Mouse (Mus musculus) spleen, adult 2 months (tissue): Measurements from ENCODE around the gene Pcdh10. TPM values are rescaled to one million over a fixed set of nuclear protein-coding genes. Genes with fewer than 3 reads are reported as not detected.

Source experiments
- DNase-seq, 2 experiments: peaks; one replicate each; pipeline versions ENCODE4 v3.0.0 to v3.0.0-alpha.2; 2012 to 2021; ENCODE audit warnings: low spot score in 2 of 2, low read depth in 1 of 2
- H3K27ac ChIP-seq: fragments of 200-500 bp; 2 replicates; pipeline ENCODE4 v1.5.1; 2012; ENCODE audit warnings: low read length, inconsistent platforms; ENCODE audit not compliant: insufficient read depth
- H3K27me3 ChIP-seq: fragments of 200-500 bp; 2 replicates; pipeline ENCODE4 v1.6.1; 2012; ENCODE audit warnings: mild to moderate bottlenecking, moderate library complexity, low read length, inconsistent platforms; ENCODE audit not compliant: control insufficient read depth, insufficient read depth
- H3K36me3 ChIP-seq: fragments of 200-500 bp; 2 replicates; pipeline ENCODE4 v1.6.1; 2012; ENCODE audit warnings: mild to moderate bottlenecking, low read length, inconsistent platforms; ENCODE audit not compliant: control insufficient read depth, insufficient read depth
- H3K4me1 ChIP-seq: fragments of 200-500 bp; 2 replicates; pipeline ENCODE4 v1.6.1; 2011; ENCODE audit warnings: inconsistent platforms; ENCODE audit not compliant: control insufficient read depth, insufficient read depth, insufficient read length
- H3K4me3 ChIP-seq: fragments of 200-500 bp; 2 replicates; pipeline ENCODE4 v1.5.1; 2011; ENCODE audit warnings: mild to moderate bottlenecking, inconsistent platforms; ENCODE audit not compliant: insufficient read depth, insufficient read length; ENCODE audit errors: extremely low read depth
- CTCF ChIP-seq: fragments of 200-500 bp; IDR thresholded peaks from 2 replicates; pipeline ENCODE4 v1.5.1; 2011; ENCODE audit warnings: mild to moderate bottlenecking, inconsistent platforms; ENCODE audit not compliant: insufficient read depth, insufficient read length, insufficient replicate concordance; ENCODE audit errors: extremely low read depth
- POLR2A ChIP-seq: fragments of 200-500 bp; IDR thresholded peaks from 2 replicates; pipeline ENCODE4 v1.6.1; 2011; ENCODE audit warnings: low read depth, low read length, inconsistent platforms
- WGBS: fragments of 180-500 bp; shearing (Covaris S2); methylation state at CpG from one replicate; pipeline ENCODE4 v1.1.7; 2018; 5-methylcytosine and 5-hydroxymethylcytosine counted together
- polyA plus RNA-seq: library from polyadenylated mRNA; depleted of rRNA; stranded (reverse); fragments of >200 nt; gene quantifications from 2 replicates; pipeline ENCODE4 v1.2.3, GENCODE M21; 2012; rRNA removed

Gene Pcdh10
- polyA plus RNA-seq: 0.45 and 0.69 TPM in 2 replicates

DNA sequence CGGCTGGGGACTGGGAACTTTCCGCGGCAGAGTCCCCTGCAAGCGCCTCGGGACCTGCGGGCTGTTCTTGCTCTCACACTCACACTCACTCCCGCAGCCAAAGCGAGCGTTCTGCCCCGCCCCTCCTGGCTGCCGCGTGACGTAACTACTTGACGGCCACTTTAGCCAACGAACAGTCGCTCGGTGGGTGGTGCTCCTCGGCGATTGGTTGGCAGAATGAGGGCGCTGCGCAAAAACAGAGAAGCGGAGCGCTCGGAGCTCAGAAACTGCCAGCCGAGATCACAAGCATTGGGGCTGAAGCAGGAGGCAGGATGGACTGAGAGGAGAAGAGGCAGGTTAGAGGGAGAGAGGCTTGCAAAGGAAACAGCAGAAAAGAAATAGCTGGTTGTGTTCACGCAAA is at the start of gene Pcdh10:
TSS of gene Pcdh10 (plus strand) at position 254 of the 400 bp plus-strand sequence.
- Histone ChIP-seq H3K27ac (no peak within 1 kb of the TSS), H3K4me1 (no peaks in the 10 kb centered on the region), H3K36me3 (no peaks in the 10 kb centered on the region), H3K4me3 (no peak within 1 kb of the TSS; the same call in 1 of the 2 replicates), H3K27me3 (peaks cover 9% of the 10 kb centered on the region; the same call in 1 of the 2 replicates)
- WGBS: 2% methylated on average over 26 of the region's 26 CpGs
- TF ChIP-seq CTCF (no peak), POLR2A (no peak)
- DNase-seq: no peak

DNA sequence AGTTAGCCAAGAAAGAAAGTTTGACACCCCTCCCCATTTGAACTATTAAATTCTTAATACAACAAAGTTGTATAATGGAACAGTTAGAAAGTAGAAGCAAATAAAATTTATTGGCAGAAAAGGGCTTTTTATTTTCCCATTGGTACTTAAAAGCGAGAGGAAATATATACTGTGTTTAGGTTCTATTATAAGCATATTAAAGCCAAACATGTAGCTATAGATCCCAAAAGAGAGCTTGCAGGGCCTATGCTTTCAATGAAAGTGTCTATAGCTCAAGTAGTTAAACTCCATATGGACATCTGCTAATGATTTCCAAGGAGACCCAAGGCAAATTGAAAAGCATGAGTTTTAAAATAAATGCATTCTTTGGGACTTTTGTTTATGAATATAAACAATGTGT is 22.3 kb upstream of the Pcdh10 start:
- DNase-seq: no peak
- H3K4me3 ChIP-seq: no peak overlapping the region
- WGBS: 86% methylated on average over 1 of the region's 1 CpGs
- no peaks in the 10 kb centered on the region for H3K27me3 ChIP-seq
- H3K4me1 ChIP-seq: no peaks in the 10 kb centered on the region
- TF ChIP-seq POLR2A: no peak
- TF ChIP-seq CTCF: no peak
- H3K27ac ChIP-seq: no peak overlapping the region
- no peaks in the 10 kb centered on the region for H3K36me3 ChIP-seq

DNA sequence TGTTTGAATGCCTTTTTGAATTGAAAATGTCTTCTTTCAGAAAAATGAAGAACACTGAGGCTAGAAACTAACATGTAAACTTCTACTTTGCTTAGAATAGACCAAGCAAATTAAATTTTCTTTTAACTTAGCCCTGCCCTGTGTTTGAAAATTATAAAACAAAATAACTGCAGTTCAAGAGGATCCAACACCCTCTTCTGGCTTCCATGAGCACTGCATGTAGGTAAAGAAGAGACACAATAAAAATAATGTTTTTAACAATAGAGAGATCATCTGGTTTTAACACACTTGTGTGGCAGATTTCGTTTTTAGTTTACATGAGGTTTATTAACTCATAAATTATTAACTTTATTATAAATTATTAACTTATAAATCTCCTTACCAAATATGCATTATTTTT is 9.2 kb upstream of the Pcdh10 start:
- TF ChIP-seq CTCF (no peak), POLR2A (no peak)
- Histone ChIP-seq H3K4me3 (no peak overlapping the region), H3K27ac (no peak overlapping the region), H3K4me1 (no peaks in the 10 kb centered on the region), H3K27me3 (no peaks in the 10 kb centered on the region), H3K36me3 (no peaks in the 10 kb centered on the region)
- no peak for DNase-seq
- 42% methylated on average over 1 of the region's 1 CpGs for WGBS

DNA sequence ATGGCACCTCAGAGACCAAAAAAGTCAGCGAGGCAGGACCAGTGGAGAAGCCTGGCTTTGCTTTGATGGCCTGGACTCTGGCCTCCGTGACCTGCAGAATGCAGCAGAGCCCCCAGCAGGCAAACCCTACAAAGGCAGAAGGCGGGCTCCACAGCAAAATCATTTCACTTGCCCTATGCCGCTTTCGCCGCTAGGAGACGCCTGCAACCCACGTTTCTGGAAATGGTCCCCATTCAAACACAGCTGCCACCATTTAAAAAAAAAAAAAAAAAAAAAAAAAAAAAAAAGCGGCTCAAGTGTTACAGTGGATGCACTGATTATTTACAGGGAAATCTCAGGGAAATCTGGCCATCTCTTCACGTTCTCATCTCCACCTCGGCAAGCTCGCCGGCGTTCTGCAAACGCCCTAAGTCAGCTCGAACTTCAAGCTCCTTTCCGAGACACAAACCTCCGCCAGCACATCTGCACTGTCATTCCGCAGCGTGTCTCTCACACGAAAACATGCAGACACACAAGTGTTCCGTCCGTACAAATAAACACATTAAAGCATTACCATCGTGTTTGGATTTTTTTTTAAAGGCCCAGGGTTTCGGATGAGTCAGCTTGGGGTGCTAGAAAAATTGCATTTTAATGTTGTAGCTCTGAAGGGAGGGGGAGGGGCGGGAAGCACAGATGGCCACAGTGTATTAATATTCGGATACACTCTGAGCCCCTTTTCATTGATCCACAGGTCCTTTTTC is 2.3 kb upstream of the Pcdh10 start:
- Histone ChIP-seq H3K27ac (no peak overlapping the region), H3K4me1 (no peaks in the 10 kb centered on the region), H3K36me3 (no peaks in the 10 kb centered on the region), H3K4me3 (no peak overlapping the region; the same call in 1 of the 2 replicates), H3K27me3 (peaks cover 5% of the 10 kb centered on the region; the same call in 1 of the 2 replicates)
- 1% methylated on average over 27 of the region's 27 CpGs for WGBS
- DNase-seq: no peak
- TF ChIP-seq POLR2A (no peak), CTCF (no peak)

- TF ChIP-seq POLR2A (no peak), CTCF (no peak)
- Histone ChIP-seq H3K27ac (no peak overlapping the region), H3K27me3 (peaks cover 9% of the 10 kb centered on the region; the same call in 1 of the 2 replicates), H3K4me1 (no peaks in the 10 kb centered on the region), H3K36me3 (no peaks in the 10 kb centered on the region), H3K4me3 (no peak overlapping the region)
- no peak for DNase-seq
- WGBS: 3% methylated on average over 59 of the region's 59 CpGs
Measured at GRCm38 (mm10) chr3:45376501-45377390, 1.5 kb upstream of the Pcdh10 start.

DNA sequence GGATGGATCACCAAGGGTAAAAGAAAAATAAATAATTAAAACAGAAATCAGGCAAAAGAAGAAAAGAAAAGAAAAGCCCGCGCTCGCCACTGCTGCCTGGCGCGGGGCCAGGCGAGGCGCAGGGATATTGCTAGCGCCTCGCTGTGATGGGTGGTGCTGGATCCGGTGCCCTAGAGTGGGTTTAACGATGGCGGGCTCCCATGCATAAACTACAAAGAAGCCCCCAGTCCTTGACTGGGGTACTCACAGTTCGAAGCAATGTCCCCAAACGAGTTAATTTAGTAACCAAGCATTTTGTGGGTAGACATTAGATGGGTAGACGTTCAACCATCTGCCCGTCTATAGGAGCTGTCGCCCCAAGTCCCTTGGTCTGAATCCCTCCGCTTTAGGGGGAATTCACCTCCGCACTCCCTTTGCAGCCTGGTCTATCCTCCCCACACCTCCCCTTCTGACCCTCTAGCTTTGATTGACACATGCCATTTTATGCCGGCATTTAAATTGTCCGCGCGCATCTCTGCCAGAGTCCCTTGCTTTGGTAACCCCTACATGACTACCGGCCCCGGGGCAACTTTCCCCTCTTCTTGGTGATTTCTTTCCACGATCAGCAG is 703 bp upstream of the Pcdh10 start:
- TF ChIP-seq POLR2A (no peak), CTCF (no peak)
- Histone ChIP-seq H3K27me3 (peaks cover 9% of the 10 kb centered on the region; the same call in 1 of the 2 replicates), H3K4me3 (no peak overlapping the region), H3K36me3 (no peaks in the 10 kb centered on the region), H3K27ac (no peak overlapping the region), H3K4me1 (no peaks in the 10 kb centered on the region)
- no peak for DNase-seq
- 3% methylated on average over 26 of the region's 26 CpGs for WGBS

DNA sequence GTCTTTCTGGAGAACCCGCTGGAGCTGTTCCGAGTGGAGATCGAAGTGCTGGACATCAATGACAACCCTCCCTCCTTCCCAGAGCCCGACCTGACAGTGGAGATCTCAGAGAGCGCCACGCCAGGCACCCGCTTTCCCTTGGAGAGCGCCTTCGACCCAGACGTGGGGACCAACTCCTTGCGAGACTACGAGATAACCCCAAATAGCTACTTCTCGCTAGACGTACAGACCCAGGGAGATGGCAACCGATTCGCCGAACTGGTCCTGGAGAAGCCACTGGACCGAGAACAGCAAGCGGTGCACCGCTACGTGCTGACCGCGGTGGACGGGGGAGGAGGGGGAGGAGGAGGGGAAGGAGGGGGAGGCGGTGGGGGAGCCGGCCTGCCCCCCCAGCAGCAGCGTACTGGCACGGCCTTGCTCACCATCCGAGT is 1.4 kb downstream of the Pcdh10 start:
- no peak for TF ChIP-seq POLR2A
- TF ChIP-seq CTCF: no peak
- Histone ChIP-seq H3K27me3 (peaks cover 9% of the 10 kb centered on the region; the same call in 1 of the 2 replicates), H3K36me3 (no peaks in the 10 kb centered on the region), H3K27ac (no peak overlapping the region), H3K4me3 (no peak overlapping the region), H3K4me1 (no peaks in the 10 kb centered on the region)
- DNase-seq: no peak
- WGBS: 6% methylated on average over 27 of the region's 29 CpGs
